Mouse (Mus musculus): ENCODE measurements around the gene Glyr1.

DNA sequence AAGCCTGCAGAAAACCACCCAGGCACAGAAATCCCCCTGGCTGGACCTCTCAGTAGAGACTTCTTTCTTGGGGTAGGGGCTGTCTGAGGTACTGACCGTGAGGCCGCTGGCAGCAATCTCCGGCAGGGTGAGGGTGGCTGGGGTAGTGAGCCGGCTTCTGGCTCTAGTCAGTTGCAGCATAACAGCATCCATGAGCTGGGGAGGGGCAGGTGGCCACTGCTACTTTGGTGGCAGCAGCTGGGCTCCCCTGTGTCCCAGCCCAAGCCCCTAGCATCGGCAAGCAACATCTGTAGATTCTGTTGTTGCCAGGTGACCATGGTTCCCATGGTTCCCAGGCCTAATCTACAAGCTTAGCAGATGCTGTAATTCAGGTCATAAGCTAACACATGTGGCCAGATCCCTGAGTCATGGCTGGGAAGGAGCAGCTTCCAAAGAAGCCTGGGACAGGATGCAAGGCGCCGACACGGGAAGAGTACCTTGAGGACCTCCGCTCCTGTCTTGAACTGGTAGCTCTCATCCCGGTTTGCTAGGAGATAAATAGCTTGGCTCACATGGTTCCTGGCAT is 39.2 kb downstream of the Glyr1 start:
- no peak for TF ChIP-seq CTCF (IDR thresholded peaks at IDR 0.05; ENCODE audit: extremely low read depth, insufficient read depth, low read length)
- no peak for TF ChIP-seq POLR2A (IDR thresholded peaks at IDR 0.05; ENCODE audit: extremely low read depth, insufficient read depth, low read length)
